Mouse (Mus musculus) lung, postnatal 0 days (tissue): ENCODE measurements around the gene Gm5105.

ENCODE experiments used
- CTCF ChIP-seq: IDR thresholded peaks from 2 replicates; pipeline ENCODE4 v1.5.1; 2016; ENCODE audit warnings: antibody characterized with exemption, mild to moderate bottlenecking
- EP300 ChIP-seq: IDR thresholded peaks from 2 replicates; pipeline ENCODE4 v1.6.1; 2016; ENCODE audit warnings: antibody characterized with exemption, mild to moderate bottlenecking, control low read depth

- no peak for TF ChIP-seq CTCF
- no peak for TF ChIP-seq EP300
Measured at GRCm38 (mm10) chr3:138077476-138078340, 10.5 kb upstream of the Gm5105 start.
